Mouse (Mus musculus) c-Kit-positive CD71-negative TER-119-negative erythroid progenitor cells, embryonic 14.5 days (primary cell): ENCODE results near the gene Sult2a1.
"Not testable (repeated sequence)": the region's sequence is repeated elsewhere in the genome, so short reads cannot be mapped to it uniquely, and the experiment has no call there.

Experiments
- DNase-seq: peaks from one replicate; pipeline ENCODE4 v3.0.0-alpha.2; 2013; ENCODE audit warnings: low read depth

Gene Sult2a1

GRCm38 (mm10) chr7:13837309-13837708, at the start of gene Sult2a1:
Gene Sult2a1, minus strand, starts transcription at chr7:13837409.
- DNase-seq, result not testable (repeated sequence)

- no peak for DNase-seq
Measured at GRCm38 (mm10) chr7:13813913-13814312, 23.3 kb downstream of the Sult2a1 start.
